Mouse (Mus musculus): ENCODE measurements around the gene Olfr10. TPM values are rescaled to one million over a fixed set of nuclear protein-coding genes. Genes with fewer than 3 reads are reported as not detected.

Gene Olfr10
- polyA plus RNA-seq (2012; fragmentation: generic; extraction: Trizol), result not detected

GRCm38 (mm10) chr11:49304441-49304840, at the start of gene Olfr10:
Gene Olfr10 (plus strand): TSS chr11:49304741.

GRCm38 (mm10) chr11:49278222-49278621, 26.3 kb upstream of the Olfr10 start, which contains the start of gene Olfr1393:
Gene Olfr1393 (plus strand): TSS chr11:49278304.

DNA sequence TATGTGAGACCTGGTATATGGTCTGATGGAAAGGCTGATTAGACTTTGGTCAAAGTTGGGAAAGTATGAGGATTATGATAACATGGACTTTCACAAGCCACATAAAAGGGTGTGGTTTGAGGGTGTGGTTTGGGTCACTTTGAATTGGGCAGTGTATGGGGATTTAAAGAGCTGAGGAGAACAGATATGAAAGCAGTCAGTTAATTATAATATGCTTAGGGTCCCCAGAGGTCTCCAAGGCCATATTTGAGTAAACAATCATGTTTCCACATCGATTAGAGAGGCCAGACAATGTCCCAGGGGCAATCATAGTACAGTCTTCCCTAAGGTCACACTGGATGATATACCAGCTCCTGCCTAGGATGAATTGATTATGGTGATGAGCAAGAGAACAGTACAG, 19.6 kb upstream of the Olfr10 start, which contains the start of gene Olfr1392:
TSS of gene Olfr1392 (plus strand) at position 301 of the 400 bp plus-strand sequence.

GRCm38 (mm10) chr11:49322442-49322841, 17.9 kb downstream of the Olfr10 start, which contains the start of gene Olfr1391:
Gene Olfr1391 (plus strand): TSS chr11:49322742.

DNA sequence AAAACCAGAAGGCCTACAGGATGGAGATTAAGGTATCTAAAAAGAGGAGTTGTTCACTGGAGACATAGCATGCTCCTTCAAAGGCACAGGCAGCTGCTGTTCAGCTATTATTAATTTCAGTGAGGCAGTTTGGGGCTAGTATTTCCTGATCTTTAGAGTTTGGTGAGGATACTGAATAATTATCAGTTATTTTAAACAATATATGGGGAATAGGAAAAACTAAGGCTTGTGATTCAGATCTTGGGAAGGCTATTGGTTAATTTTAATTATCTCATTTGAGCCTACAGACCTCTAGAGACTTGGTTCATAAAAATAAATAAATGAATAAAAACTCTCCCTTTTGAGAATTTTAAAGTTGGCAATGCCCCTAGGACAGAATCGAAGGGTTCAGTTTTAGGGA, 30.3 kb downstream of the Olfr10 start, which contains the start of gene Olfr1390:
TSS of gene Olfr1390 (plus strand) at position 301 of the 400 bp plus-strand sequence.

Other genes with a start within 250 kb of the Olfr10 start
- 1 to 10 TPM in 1 of 2 experiments, under 1 TPM in 1; 0.13 to 2.0 TPM for gene Tgtp2, start 240.5 kb upstream of the Olfr10 start, polyA plus RNA-seq (2012; fragmentation: generic; extraction: Trizol)
- gene Ifi47, start 228.2 kb upstream of the Olfr10 start, polyA plus RNA-seq (2012; fragmentation: generic; extraction: Trizol), result 10 to 100 TPM in 1 of 2 experiments, under 1 TPM in 1; 0.40 to 15.3 TPM
- not detected for gene Olfr1396, start 189.9 kb upstream of the Olfr10 start, polyA plus RNA-seq (2012; fragmentation: generic; extraction: Trizol)
- gene Olfr1395, start 162.5 kb upstream of the Olfr10 start, polyA plus RNA-seq (2012; fragmentation: generic; extraction: Trizol), result not detected
- not detected for gene Olfr1394, start 150.4 kb upstream of the Olfr10 start, polyA plus RNA-seq (2012; fragmentation: generic; extraction: Trizol)
- gene Btnl9, start 117.6 kb upstream of the Olfr10 start, polyA plus RNA-seq (2012; fragmentation: generic; extraction: Trizol), result under 1 TPM in 1 of 2 experiments, not detected in 1; 0.01 TPM
- gene Zfp62, start 101.4 kb upstream of the Olfr10 start, polyA plus RNA-seq (2012; fragmentation: generic; extraction: Trizol), result 1 to 10 TPM in 1 of 2 experiments, under 1 TPM in 1; 0.35 to 2.6 TPM
- gene Mgat1, start 60.5 kb upstream of the Olfr10 start, polyA plus RNA-seq (2012; fragmentation: generic; extraction: Trizol), result 10 to 100 TPM; 44.6 to 95.3 TPM
- gene Olfr1393, start 26.4 kb upstream of the Olfr10 start, polyA plus RNA-seq (2012; fragmentation: generic; extraction: Trizol), result under 1 TPM in 1 of 2 experiments, not detected in 1; 0.04 TPM
- gene Olfr1392, start 19.5 kb upstream of the Olfr10 start, polyA plus RNA-seq (2012; fragmentation: generic; extraction: Trizol), result under 1 TPM in 1 of 2 experiments, not detected in 1; 0.09 TPM
- gene Olfr1391, start 18.0 kb downstream of the Olfr10 start, polyA plus RNA-seq (2012; fragmentation: generic; extraction: Trizol), result not detected
- gene Olfr1390, start 30.4 kb downstream of the Olfr10 start, polyA plus RNA-seq (2012; fragmentation: generic; extraction: Trizol), result not detected
- not detected for gene Olfr1389, start 118.3 kb downstream of the Olfr10 start, polyA plus RNA-seq (2012; fragmentation: generic; extraction: Trizol)
- gene Olfr1388, start 131.9 kb downstream of the Olfr10 start, polyA plus RNA-seq (2012; fragmentation: generic; extraction: Trizol), result under 1 TPM; 0.01 TPM
- not detected for gene Olfr1387, start 150.6 kb downstream of the Olfr10 start, polyA plus RNA-seq (2012; fragmentation: generic; extraction: Trizol)
- gene Olfr1386, start 160.3 kb downstream of the Olfr10 start, polyA plus RNA-seq (2012; fragmentation: generic; extraction: Trizol), result not detected
- under 1 TPM in 1 of 2 experiments, not detected in 1; 0.01 TPM for gene Olfr1385, start 184.3 kb downstream of the Olfr10 start, polyA plus RNA-seq (2012; fragmentation: generic; extraction: Trizol)
- not detected for gene Olfr1384, start 202.0 kb downstream of the Olfr10 start, polyA plus RNA-seq (2012; fragmentation: generic; extraction: Trizol)
- gene Olfr1383, start 214.9 kb downstream of the Olfr10 start, polyA plus RNA-seq (2012; fragmentation: generic; extraction: Trizol), result not detected
- gene Olfr1382, start 223.5 kb downstream of the Olfr10 start, polyA plus RNA-seq (2012; fragmentation: generic; extraction: Trizol), result not detected
- gene Olfr1381, start 238.7 kb downstream of the Olfr10 start, polyA plus RNA-seq (2012; fragmentation: generic; extraction: Trizol), result not detected